Mouse (Mus musculus): ENCODE data around the gene Qrfp.

DNA sequence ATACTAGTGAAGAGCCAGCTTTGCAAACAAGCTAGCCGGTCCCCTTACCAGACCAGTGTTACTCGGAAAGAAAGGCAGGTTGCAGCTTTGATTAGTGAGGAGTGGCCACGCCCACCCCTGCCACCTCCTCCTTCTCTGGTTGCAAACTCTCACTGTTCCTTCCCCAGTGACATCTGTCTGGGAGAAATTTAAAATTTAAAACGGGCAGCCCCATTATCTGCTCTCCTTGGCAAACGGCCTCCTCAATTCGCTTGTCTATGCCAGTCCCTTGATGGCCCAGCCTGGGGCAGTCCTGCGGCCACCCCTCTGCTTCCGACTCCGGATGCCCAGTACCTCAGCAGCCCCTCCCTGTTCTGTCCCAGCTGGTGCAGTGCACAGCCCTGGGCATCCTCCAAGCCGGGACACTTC, 34.4 kb upstream of the Qrfp start:
- TF ChIP-seq POLR2A (IDR thresholded peaks at IDR 0.05; ENCODE audit: control insufficient read depth, low read depth, low read length) (no peak), CTCF (IDR thresholded peaks at IDR 0.05; ENCODE audit: control insufficient read depth, insufficient read depth, insufficient replicate concordance, low read depth, low read length) (no peak)

All from testis, adult 2 months (tissue).